Mouse (Mus musculus): ENCODE measurements at regions not wholly inside any gene's neighbourhood (a gene's known extent, or its start where the extent isn't known, plus 50 kb on each side); places are given as distances from the start of the nearest gene placed in this dataset.

GRCm38 (mm10) chr10:56469895-56470294 lies 92.8 kb downstream of the Gja1 start:
- TF ChIP-seq CTCF (IDR thresholded peaks at IDR 0.05; ENCODE audit: insufficient read depth, low read depth, low read length) (no peak), POLR2A (IDR thresholded peaks at IDR 0.05; ENCODE audit: insufficient read depth, low read depth, low read length) (no peak)

Measured in olfactory bulb, adult 2 months (tissue).